Mouse (Mus musculus): ENCODE data around the gene Gimap7.
A peak's percentile ranks its signal among the peaks of the same experiment; 100 is the strongest.

The Gimap7 gene

DNA sequence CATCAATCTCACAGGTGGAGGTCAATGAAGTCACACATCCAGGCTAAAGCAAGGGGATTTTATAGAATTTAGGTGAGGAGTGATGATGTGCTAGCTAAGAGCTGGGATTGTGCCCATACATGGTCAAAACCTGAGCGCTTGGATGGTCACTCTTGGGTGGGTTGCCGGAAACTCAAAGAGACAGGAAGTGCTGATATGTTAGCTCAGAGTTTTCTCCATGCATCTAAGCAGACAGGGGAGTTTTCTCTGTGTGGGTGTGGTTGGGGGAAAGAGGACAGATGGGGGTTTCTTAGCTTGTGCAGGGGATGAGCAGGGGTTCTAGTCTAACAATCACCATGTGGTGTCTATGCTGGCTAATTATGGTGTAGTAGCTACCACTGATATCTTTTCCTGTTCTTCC is 29.1 kb upstream of the Gimap7 start:
- no peak for DNase-seq (ENCODE audit: extremely low read depth, low read depth)

DNA sequence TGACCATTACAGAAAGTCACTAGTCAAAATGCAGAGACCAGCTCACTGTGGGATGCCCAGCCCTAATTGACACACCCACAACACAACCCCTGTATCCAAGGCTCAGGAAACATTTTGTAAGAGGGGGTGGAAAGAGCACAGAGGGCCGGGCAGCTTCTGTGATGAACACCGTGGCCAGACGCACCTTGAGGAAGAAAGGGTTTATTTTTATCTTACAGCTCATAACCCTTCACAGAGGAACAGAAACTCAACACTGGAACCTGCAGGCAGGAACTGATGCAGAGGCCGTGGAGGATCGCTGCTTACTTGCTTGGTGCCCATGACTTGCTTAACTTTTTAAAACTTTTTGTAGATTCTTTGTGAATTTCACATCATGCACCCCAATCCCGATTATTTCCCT is 25.5 kb upstream of the Gimap7 start:
- DNase-seq (ENCODE audit: extremely low read depth, low read depth): no peak

DNA sequence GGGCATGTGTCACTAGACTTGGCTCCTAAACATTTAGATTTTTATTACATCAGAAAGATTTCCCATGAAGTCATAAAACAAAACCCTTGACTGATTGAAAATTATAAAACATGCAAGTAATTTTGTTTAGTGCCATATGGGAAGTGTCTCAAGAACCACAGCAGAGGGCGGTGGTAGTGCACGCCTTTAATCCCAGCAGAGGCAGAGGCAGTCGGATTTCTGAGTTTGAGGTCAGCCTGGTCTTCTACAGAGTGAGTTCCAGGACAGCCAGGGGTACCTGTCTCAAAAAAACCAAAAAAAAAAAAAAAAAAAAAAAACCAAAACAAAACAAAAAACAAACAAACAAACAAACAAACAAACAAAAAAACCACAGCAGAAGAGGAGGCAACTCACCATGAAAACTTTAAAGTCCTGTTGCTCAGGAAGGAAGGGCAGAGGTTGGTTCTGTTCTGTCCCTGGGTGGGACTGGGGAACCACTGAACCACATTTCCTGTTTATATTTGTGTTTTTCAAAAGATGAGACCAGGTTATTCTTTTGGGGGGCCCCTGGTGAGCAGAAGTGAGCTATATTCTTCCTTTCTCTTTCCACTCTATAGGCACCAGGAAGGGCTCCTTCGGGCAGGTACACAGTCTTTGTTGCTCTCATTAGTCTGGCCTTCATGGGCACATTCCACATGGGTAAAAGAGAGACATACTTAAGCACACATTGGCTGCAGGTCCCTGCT is 21.4 kb upstream of the Gimap7 start:
- no peak for DNase-seq (ENCODE audit: extremely low read depth, low read depth)

DNA sequence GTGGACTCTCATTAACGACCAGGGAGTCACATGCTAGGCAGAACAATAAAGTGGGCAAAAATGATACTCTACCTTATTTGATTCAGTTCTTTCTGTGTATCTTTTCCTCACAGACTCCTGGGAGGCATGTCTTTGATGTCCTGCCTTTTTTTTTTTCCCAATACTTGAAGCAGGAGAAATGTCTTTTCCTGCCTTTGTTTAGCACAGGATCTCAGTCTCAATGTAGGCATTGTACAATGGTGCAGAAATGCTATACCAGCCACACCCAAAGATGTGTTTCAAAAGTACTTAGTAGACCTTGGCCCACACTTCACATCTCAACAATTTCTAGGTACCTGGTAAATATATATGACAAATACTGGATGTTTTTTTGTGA is 20.9 kb upstream of the Gimap7 start:
- no peak for DNase-seq (ENCODE audit: extremely low read depth, low read depth)

DNA sequence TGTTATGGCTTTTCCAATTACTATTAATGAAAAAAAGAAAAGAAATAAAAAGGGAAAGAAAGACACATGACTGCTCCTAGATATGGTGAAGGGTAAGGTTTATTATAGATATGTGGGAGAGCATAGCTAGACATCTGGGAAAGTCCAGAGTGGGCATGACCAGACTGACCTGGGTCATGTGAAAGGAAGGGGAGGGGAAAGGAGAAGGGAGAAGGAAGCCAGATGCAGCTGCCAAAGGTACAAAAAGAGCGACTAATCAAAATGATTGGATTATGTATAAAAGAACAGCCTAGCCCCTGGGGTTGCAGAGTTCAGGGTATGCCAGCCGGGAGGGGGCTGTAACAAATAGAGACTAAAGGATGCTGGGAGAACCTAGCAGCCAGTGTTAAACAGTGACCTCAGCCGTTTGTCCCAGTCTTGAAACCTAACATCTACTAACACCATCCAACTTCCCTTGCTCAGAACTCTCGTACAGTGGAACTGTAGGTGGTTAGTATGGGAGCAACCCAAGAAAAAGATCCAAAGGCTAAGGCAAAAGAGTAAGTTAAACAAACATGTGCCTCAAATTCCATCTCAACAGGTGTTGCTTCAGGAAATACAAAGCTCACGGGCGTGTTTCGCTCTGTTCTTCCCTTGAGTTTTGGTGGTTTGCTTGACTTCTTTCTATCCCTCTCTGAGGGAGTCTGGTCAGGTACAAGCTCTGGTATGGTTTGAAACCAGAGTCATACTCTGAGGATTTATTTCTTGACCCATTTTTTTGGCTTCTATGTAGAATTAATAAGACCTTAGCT is 20.2 kb upstream of the Gimap7 start:
- DNase-seq (ENCODE audit: extremely low read depth, low read depth): no peak

DNA sequence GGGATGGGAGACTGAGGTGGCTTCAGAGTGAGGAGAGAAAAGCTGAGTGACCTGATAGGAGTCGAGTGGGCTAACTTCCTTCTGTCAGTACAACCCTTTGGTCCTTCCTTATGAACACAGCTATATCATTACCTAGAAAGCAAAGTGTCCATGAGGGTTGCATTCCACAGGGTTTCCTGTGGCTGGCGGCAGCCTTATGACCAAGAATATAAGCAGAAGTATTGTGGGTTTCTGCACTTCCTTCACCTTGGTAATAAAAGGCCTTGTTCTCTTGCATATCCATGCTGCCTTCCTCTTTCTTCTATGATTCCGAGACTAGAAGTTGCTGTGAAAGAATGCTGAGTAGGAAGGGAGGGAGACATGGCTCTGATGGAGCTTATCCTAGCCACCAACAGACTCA is 19.5 kb upstream of the Gimap7 start:
- no peak for DNase-seq (ENCODE audit: extremely low read depth, low read depth)

DNA sequence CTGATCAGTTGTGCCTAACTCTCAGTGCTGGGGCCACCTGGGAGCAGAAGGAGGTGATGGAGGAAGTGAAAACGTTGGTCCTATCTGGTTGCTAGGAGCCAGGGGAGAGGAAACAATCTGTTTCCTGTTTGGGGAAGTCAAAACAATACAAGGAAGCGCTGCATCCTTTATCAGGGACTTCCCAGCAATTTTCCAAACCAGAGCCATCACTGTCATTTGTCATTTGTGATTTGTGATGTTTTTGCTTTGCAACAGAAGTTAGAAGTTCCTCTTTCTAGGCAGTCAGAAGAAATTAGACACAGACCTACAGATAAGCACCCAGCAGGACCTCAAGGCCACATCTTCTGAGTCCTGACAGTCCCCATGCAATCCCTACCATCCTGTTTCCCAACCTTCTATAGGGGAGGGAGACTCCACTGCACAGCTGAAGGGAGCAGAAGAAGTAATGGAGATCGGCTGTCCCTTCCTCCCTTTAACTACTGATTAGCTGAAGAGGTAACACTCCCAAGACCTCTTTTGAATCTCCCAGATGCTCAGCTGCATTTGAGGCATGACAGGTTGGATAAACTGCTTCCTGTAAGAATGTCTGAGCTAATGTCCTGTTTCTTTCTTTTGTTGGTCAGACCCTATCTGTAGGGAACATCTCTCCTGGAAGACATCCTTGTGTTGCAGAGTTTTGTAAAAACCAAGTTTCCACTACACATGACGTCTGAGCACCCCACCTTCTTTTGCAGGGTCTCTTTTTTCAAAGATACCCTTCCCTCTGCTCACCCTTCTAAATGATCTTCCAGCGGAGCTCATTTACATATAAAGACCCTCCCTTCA is 18.0 kb upstream of the Gimap7 start:
- DNase-seq (ENCODE audit: extremely low read depth, low read depth): peak; percentile 10

DNA sequence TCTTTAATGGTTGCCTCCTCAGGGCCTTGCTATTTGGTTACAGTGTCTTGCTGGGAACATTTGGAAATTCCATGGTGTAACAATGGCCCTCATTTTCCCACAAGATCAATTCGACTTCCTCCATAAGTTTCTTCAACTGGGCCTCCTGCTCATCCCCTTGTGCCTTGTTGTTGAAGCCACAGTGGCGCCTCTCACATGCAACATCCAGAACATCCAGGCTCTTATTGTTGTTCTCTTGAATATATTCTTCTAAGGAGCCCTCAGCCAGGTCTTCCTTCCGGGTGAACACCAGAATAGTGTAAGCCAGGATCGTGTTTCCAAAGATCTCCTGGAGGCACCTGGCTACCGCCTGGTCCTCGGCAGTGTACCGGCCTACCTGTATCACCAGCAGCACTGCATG is 16.3 kb upstream of the Gimap7 start:
- DNase-seq (ENCODE audit: extremely low read depth, low read depth): no peak

DNA sequence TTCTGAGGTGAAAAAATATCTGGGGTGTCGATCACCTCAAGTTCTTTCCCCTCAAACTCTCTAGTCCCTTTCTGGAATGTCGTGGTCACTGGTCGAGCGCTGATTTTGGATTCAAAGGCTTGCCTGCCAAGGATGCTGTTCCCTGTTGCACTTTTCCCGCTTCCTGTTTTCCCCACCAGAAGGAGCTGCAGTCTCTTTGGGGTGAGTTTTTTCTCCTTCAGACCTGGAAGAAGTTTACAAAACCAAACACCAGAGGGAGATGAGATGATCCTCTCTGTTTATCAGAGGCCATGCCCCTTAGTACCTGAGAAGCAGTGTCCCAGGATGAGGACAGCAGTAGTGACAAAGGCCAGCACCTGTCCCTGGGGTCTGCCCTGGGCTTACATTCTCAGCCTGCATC is 15.8 kb upstream of the Gimap7 start:
- no peak for DNase-seq (ENCODE audit: extremely low read depth, low read depth)

DNA sequence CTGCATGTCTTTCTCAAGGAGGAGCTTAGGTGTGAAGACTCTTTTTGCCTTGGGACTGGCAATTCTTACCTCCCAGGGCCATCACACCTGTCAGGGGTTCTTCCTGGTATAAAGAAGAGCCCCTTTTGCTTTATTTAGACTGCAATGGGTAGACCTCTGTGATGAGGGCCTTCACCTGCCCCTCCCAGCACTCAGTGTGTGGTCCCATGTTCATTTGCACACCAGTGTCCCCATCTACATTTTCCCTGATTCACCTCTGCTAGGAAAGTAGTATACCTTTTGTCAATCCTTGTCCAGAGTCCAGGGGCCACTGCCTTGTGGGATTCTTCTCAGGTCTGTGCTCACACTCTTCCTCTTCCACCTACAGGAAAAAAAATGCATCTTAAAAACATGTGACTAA is 14.3 kb upstream of the Gimap7 start:
- DNase-seq (ENCODE audit: extremely low read depth, low read depth): no peak

DNA sequence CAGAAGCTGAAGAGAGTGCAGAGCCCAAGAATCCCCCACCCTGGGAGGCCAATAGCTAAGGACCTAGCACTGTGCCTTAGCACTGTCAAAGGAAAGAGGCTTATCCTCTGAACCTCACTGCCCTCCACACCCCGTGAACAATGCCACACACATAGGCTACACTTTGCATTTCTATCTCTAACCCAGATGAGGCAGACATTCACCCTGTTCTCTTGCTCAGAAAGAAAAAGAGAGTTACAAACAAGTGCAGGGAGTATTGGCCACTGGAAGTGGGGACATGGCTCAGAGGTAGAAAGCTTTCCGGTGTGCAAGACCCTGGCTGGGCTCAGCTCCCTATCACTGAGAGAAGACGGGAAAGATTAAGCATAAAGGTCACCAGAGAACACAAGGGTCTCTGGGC is 12.3 kb upstream of the Gimap7 start:
- DNase-seq (ENCODE audit: extremely low read depth, low read depth): no peak

DNA sequence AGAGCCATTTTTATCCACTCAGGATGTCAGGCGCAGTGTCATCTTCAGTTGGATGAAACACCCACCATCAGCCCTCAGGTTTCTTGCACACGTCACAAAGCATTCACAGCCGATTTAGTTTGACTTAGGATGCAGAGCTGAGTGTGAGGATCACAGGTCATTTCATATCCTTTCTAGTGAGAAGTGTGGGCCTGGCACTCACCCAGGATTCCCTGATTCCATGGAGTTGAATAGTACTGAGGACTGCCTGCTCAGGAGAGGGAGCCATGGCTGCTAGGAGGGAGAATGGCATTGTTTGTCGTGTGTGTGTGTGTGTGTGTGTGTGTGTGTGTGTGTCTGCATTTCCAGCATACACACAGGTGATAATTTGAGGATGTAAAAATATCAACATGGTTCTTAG is 1.9 kb downstream of the Gimap7 start:
- no peak for DNase-seq (ENCODE audit: extremely low read depth, low read depth)

DNA sequence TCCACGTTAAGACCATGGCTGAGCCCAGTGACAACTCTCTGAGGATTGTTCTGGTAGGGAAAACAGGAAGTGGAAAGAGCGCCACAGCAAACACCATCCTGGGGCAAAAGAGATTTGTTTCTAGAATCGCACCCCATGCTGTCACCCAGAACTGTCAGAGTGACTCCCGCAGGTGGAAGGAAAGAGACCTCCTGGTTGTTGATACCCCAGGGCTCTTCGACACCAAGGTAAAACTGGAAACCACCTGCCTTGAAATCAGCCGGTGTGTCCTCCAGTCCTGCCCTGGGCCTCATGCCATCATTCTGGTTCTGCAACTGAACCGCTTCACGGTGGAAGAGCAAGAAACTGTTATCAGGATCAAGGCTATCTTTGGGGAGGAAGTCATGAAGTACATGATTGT is 5.0 kb downstream of the Gimap7 start:
- DNase-seq (ENCODE audit: extremely low read depth, low read depth): no peak

DNA sequence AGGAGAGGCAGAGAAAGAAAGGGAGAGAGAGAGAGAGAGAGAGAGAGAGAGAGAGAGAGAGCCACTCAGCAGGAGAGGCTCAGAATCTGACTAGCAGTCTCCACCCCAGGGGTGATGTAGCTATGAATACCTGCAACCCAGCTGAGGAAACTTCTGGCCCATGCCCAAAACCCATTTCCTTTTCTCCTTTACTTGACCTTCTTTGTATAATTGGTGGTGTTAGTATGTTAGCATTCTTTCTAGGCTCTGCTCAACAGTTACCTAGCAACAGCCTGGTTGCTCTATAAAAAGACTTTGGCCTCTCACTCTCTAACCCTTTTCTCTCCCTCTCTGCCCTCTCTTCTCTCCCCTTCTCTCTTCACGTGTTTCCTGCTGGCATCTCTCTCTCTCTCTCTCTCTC is 7.1 kb downstream of the Gimap7 start:
- DNase-seq (ENCODE audit: extremely low read depth, low read depth): no peak

DNA sequence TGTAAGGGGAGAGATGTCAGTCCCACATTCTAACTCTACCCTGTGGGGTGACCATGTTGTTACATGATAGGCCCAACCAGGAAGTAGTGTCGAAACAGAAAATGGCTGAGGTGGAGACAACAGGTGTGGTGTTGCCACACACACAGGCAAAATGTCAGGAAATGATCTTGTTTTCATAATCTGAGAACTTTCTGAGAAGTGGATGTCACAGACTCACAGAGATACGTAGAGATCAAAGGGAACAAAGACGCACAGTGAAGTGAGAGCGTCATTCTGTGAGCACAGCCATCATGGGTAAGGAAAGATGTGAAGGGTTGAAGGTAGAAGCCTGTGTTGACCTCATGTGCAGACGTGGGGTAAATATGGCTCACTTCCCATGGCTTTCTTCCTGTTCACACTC is 9.3 kb downstream of the Gimap7 start:
- DNase-seq (ENCODE audit: extremely low read depth, low read depth): no peak

DNA sequence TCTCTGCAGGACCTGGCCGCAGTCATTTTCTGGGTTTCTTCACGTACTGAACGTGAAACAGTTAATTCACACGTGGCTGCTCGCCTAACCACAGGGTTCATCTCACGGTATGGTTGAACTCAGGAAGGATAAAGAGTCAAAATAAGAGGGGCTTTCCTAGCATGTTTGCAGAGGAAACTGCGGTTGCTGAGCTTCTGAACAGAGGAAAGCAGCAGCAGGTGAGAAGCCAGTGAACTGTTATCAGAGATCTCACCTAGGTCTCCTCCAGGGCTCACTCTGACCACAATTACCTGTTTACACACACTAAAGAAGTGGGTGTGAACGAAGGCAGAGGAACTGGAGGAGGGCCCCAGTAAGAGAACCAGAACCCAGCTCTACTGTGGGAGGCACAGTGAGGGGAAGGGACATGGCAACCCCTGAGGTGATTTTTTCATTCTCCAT is 14.5 kb downstream of the Gimap7 start:
- DNase-seq (ENCODE audit: extremely low read depth, low read depth): no peak

DNA sequence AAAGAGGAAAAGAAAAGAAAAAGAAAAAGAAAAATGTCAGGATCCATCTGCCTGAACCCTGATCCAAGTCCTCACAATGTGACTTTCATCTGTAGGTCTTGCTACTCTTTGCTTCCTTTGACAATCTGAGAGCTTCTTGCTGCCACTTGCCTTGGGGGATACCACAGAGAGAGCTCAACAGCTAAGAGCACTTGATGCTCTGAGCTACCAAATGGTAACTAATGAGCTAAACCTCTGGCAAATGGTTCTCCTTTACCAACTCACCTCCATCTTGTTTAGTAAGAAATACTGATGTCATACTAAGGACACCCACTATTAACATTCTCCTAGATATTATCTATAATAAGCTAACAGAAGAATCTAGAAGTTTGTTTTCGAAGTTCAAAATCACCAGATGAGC is 15.2 kb downstream of the Gimap7 start:
- DNase-seq (ENCODE audit: extremely low read depth, low read depth): no peak

DNA sequence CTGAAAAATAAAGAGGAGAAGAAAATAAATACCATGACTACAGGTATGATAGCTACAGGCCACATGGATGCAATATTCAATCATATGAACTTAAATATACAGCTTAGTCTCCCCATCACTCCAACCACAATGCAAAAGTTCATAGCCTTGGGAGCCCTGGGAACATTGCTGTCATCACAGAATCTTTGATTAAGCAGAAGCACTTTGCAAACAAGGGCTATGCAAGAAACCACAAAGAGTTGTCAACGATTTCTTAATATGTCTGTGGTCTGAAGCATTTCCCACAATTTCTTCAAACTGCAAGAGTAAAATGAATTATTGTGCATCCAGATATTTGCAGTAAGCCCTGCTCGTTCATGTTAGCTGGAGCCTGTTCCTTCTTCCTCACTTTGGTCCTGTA is 18.6 kb downstream of the Gimap7 start:
- DNase-seq (ENCODE audit: extremely low read depth, low read depth): no peak

DNA sequence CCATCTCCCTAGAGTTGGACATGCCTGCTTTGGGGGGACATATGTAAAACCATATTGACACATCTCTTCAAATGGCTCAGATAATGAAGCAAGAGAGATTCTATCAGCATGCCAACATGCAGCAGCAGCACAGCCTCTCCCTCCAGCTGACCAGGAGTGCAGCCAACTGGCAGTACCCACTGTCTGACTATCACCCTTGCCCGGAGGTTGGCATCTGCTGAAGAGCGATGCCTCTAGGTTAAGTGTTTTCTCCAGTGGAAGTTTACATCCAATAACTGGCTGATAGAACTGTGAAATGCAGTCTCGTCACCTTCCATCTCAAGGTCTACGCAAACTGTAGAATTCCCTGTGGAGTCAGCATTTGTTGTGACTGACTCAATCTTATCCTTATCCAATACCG is 19.3 kb downstream of the Gimap7 start:
- DNase-seq (ENCODE audit: extremely low read depth, low read depth): no peak

DNA sequence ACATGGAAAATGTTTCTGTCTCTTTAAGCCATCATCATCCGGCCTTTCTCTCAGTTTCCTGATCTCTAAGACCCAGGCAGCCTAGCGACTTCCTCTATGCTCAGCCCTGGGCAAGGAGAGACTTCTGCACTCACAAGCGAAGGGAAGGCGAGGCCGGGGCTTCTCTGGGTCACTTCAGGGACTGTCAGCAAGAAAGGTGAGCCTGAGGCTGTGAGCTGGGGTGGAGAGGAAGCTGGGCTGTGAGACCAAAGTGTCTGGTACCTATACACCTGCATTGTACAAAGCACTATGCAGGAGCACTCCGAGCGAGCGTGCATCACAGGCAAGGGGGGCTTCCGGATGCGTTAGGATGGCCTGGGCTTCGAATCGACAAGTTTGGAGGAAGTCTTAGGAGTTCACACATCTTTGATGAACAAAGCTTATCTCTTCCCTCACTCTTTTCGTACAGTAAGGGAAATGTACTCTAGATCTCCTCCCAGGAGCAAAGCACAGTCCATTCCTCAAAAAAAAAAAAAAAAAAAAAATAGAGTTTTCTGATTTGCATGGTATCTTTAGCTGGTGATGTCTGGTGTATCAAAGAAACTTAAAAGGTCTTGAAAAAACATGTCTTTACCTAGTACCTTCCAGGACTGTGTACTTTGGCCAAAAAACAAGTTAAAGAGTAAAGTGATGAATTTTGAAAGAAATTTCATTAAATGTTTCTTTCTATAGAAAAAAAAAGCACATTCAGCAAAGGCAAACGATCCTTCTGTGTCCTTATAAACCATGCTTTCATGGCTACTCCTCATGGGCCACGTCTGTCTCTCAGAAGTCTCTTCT is 20.7 kb downstream of the Gimap7 start, which contains the start of gene Gimap1:
Gene Gimap1 (plus strand): TSS at position 94 of the 819 bp plus-strand sequence.
- DNase-seq (ENCODE audit: extremely low read depth, low read depth): no peak

DNA sequence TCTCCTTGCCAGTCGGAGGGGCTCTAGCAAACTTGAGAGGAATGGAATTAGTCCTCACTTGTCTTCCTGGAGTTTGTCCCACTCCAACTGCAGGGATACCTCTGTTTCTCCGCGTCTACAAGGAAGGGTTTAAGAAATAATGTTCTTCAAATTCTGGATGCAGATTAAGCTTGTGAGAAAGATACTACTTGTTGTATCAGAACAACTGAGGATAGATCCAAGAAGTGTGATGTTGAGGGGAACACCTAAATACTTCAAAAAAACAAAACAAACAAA is 21.3 kb downstream of the Gimap7 start:
- DNase-seq (ENCODE audit: extremely low read depth, low read depth): no peak
